Mouse (Mus musculus): Measurements from ENCODE around the gene Prex1.
"Not testable (repeated sequence)": the region's sequence is repeated elsewhere in the genome, so short reads cannot be mapped to it uniquely, and the experiment has no call there.

Prex1 gene

DNA sequence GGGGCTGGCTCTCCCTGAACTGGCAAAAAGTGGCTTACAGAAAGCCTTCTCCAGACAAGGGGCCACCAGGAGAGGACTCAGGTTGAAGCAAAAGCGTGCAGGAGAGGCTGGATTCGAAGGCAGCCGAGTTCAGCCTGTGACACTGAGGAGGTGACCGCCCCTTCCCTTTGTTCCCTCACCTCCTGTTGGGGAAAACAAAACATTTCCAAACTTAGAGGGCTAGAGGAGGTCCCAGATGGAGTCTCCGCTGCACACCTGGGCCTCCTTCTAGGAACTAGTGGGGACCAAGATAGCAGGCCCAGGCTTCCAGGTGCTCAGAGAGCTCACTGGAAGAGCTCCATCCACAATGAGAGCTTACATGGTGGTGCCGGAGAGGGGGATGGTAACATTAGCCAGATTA, 161.0 kb downstream of the Prex1 start:
- DNase-seq: no peak

DNA sequence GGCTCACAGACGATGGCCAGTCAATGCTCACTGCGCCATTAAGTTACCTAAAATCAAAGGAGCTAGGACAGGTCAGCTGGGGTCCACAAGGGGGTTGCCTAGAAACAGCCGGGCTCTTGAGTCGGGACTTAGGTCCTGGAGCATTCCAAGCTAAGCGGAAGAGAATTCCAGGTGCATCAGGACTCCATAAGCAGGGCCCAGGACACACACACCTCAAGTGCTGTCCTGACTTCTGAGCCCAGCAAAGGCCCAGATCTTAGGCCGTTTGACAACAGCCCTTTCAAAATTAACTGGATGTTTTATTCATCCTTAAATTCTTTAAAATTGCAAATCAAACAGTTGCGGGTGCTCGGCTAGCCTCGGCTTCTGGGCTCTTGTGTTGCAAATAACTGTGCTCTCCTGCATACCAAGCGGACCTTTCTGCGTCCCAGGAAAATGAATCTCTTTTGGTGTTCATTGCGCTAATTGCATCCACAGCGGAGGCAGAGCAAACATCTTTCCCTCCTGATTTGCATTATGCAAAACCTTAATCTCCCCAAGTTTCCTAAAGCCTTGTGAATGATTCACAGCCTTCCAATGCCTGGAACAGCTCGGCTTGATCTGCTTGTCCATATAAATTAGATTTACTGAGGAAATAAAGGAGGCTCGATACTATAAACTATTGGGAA, 161.7 kb downstream of the Prex1 start:
- no peak for DNase-seq

DNA sequence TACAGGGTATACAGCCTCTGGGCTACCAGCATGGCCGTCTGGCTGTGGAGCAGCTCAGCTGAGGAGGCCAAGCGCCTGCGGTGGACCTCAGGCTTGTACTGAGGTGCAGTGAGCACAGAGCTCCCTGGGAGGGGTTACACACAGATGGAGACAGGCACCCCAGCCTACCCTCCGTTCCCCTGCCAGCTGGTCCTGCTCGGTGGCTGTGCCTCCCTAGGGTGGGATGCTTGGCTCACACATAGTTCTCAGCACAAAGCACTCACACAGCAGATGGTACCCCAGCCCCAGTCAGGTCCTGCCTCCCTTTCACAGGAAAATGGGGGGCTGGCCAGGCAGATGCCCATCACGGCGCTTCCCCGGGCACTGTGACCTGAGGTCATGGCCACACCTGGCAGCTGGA, 163.8 kb downstream of the Prex1 start:
- DNase-seq: no peak

DNA sequence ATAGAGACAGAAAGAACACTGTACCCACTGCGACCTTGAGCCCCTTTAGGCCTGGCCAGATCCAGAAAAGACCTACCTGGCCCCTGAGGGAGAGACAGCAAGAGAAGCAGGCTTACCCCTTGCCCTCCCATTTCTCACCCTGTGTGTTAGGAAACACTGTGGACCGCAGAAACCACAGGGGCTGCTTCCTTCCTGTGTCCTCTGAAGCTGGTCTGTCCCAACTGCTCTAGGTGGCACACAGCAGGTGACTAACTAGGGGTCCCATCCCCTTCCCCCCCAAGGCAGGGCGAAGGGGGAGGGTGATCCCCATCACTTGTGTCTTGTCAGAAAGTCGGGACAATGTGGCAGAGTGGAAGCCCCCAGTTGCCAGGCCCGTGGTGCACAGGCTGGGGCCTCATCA, 164.6 kb downstream of the Prex1 start:
- peak; percentile 15 to 31 for DNase-seq

DNA sequence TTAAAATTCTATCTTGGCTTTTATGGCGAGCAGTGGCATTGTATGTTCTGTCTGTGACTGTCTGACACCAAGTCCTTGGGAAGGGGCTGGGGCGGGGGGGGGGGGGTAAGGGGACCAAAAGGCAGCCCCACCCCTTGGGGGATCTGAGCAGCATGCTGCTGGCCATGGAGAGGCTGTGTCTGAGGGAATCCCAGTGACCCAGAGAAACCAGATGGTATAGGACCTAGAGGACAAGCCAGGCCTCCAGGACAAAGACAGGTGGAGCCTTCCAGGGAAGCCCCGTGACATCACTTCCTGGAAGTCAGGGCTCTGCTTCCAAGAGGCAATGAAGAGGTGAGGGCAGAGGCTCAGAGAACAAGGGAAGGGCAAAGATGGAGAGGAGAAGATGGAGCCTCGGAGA, 168.1 kb downstream of the Prex1 start:
- no peak for DNase-seq

DNA sequence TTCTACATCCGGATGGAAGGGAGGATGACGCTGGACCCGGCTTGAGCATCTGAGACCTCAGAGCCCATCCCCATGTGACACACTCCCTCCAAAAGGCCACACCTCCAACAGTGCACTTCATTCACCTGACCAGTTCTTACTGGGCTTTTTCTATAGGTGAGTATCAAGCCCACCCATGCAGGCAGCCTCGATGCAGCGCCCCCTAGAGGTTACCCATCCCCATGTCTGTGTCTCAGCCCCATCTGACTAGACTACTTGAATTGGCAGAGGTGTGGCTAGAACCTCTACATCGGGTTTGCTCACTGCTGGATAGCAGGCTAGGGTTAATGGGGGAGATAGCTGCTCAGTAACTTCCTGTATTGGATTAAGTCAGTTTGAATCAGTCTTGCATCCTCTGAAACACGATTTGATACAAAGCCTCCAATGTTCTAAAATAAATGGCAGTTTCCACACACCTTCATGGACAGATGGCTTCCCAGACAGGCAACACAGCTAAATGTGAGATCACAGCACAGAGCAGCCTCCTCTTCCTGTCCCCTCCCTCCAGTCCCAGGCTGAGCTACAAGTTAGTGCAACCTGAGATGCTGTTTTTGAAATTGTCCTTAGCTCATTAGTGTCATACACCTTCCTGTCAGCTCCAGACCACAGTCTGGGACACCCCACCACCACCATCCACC, 168.9 kb downstream of the Prex1 start:
- DNase-seq: peak; percentile 48 to 53

DNA sequence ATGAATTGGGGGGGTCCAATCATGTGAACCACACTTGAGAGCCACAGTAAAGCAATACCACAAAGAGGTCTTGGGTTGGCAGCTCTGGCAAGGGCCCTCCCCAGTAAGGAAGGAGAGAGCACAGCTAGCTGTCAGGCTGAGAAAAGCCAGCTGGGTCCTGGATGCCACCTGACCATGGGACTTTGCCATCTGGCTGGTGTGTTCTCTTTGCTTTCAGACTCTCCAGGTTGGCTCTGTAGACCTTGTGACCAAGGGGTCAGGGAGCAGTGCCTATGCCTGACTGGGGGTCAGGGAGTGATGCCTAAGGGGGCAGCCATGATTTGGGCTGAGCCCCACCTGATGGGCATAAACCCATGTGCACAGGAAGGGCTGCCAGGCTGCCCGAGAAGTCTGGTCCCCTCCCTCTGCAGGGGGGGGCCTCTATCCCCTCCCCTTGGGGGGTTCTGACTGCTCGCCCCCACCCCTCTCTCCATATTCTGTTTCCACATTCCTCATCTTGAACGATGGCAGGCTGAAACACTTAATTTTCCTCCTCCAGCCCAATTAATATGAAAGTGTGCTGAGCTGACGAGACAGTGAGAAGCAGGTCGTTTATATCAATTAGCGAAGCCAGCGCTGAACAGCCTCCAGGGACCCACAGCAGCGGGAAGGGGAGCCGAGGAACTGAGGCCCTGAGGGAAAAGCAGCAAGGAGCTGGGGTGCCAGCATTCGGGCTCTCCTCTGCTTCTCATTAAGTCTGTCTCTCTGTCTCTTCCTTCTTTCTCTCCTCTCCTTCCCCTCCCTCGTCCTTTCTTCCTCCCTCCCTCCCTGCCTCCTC, 172.3 kb downstream of the Prex1 start:
- DNase-seq: no peak

DNA sequence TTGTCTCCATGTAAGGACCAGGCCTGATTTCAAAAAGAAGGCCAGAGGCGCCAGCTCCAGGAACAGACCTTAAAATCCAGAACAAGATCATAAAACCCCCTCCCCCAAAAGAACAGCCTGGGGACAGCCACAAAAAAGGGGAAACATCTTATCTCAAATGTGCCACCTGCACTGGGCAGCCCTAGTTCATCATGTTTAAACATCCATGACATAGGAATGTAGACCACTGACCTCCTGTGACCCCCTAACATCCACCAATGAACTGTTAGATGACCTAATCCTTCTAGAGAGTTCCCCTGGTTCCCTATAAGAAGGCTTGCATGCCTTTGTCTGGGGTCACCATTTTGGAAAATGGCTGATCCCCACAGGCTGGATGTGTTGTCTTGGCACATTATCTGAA, 173.4 kb downstream of the Prex1 start:
- DNase-seq: no peak

DNA sequence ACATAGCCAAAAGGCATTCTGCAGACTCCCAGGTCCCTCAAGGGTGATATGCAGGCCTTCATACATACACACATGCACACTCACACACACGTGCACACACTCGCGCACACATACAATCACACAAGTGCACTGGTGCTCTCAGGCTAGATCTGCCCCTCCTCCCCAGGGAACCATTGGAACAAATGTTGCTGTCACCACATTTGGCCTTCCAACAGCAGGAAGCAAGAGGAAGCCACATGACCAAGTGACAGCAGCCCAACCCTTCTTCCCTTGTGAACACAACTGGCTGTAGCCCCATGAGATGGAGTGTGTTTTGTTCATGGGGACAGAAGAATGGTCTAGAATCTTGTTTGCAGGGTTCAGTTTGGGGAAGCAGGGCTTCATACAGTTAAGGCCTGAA, 176.7 kb downstream of the Prex1 start:
- DNase-seq: peak in 1 of 2 experiments; percentile 20

DNA sequence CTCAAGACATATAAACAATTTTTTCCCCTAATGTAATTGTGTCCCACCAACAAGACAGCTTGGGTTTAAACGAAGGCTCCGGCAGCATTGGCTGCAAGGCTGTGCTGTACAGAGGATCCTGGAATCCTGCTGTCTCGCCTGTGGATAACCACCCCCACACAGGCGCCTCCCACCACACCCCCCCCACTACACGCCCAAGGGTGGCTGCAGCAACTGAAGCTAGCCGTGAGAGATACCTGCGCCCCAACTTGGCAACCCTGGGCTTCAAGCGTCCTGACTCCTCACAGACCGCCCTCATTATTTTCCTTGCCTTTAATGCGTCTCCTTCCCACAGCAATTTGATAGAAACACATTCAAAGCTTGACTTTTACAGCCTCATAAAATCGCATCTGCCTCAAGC, 178.1 kb downstream of the Prex1 start:
- DNase-seq: no peak

DNA sequence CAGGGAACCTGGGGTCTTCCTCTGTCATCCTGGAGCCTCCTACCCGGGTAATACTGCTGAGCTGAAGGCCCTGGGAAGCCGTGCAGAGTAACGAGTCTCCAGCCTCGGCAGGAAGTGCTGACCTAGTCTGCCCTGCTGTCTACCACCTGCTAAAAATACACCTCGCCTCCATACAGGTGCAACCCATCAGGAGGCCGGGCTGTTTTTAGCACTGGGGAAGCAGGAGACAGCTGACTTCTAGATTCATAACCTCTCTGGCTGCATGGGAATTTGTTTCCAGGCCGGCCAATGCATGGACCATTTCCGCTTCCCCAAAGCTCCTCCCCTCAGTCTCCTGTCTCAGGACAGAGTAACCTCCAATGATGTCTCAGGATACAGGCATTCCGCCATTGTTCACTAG, 187.4 kb downstream of the Prex1 start:
- DNase-seq: no peak

DNA sequence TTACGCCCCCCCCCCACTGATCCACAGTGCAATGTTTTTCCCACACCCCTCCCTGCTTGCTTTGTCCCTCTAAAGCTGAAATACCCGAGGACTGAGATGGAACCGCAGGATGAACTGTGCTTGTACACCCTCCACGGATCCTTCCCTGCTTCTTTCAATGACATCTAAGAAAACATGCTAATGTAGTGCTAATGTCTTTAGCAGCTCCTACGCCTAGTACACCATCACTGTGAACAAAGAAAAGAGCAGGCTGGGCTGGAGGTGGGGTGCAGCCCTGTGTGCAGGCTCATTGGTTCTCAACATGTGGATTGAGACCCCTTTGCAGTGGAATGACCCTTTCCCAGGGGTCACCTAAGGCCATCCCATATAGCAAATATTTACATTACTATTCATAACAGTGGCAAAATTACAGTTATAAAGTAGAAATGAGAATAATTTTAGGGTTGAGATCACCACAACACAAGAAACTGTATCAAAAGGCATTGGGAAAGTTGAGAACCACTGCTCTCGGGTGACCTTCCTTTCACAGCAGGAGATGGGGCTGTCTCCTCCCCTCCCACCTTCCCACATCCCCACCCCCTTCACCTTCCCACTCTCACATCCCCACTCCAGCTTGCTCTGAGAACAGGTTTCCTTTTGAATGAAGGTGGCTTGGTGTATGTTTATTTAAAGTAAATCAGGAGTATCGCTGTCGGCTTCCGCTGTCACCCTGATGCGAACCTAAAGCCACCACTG, 190.3 kb downstream of the Prex1 start:
- no peak for DNase-seq

DNA sequence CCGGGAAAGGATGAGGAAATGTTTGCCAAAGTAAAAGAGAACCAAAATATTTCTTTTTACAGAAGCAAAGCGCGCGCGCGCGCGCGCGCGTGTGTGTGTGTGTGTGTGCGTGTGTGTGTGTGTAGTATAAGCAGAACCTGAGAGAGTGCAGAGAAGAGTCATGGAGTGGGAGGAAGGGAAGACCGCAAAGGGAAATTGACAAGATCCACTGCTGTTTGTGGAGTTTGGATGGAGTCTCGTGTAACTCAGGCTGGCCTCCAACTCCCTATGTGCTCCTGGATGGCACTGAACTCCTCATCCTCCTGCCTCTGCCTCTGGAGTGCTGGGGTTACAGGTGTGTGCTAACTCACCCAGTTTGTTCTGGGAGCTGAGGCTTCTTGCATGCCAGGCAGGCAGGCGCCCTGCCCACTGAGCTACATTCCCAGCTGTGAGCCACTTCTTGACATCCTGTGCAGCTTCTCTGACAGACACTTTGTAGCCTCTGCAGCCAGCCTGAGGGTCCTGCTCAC, 191.0 kb downstream of the Prex1 start:
- DNase-seq: no peak

DNA sequence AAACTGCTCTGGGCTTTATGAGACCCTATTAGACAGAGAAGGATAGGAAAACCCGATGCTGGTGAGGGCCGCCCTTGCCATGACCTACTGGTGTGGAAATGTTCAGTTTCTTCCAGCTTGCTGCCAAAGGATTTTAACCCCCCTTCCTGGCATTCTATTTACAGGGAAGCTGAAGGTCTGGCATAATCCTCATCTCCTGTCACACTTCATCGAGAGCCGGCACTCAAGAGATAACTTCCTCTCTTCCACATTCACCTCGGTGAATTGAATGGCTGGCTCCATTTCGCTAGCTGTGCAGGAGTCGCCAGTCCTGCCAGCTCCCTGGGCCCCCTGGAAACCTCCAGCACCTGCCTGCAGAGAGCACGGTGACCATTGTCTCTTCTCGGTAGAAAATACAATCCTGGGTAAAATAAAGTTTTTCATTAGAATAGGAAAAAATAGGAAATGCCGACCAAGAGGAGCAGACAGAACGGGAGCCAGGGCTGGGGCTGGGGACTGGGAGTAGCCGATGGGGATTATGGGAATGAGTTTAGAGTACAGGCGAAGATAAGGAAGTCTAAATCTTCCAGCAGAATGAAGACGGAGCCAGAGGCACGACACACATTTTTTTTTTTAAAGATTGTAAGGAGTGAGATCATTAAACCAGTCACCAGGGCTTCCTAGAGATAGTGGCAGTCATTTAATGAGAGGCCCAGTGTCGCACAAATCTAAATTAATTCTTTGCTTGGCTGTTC, 191.6 kb downstream of the Prex1 start:
- no peak for DNase-seq

DNA sequence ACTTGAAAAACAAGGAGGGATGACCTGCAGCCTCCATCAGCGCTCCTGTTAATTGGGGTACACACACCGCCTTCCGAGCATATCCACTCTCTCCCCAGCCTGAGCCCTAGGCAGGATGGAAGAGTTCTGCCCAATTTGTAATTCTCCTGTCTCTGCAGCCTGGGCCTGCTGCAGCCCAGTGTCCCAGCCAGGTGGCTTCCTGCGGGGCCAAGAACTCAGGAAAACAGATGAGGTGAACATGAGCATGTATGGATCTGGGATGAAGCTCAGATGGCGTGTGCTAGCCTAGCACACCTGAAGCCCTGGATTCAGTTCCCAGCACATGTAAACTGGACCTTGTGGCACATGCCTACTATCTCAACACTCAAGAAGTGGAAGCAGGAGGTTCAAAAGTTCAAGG, 192.2 kb downstream of the Prex1 start:
- no peak for DNase-seq

DNA sequence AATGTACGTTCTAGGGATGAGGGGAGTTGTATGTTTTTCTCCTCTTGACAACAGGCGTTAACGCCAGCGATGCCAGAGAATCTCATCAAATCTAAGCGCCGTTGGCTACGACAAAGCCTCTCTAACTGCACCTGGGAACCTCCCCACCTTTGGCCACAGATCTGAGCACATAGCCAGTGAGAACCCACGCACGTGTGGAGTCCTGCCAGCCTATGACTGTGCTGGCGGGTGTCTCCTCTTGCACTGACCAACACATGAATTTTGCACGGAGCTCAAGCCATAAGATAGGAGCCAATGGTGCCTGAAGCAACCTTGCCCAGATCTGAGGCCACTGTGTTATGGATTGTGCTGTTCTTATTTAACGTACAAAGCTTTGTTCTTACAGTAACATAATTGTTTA, 193.1 kb downstream of the Prex1 start:
- no peak for DNase-seq

DNA sequence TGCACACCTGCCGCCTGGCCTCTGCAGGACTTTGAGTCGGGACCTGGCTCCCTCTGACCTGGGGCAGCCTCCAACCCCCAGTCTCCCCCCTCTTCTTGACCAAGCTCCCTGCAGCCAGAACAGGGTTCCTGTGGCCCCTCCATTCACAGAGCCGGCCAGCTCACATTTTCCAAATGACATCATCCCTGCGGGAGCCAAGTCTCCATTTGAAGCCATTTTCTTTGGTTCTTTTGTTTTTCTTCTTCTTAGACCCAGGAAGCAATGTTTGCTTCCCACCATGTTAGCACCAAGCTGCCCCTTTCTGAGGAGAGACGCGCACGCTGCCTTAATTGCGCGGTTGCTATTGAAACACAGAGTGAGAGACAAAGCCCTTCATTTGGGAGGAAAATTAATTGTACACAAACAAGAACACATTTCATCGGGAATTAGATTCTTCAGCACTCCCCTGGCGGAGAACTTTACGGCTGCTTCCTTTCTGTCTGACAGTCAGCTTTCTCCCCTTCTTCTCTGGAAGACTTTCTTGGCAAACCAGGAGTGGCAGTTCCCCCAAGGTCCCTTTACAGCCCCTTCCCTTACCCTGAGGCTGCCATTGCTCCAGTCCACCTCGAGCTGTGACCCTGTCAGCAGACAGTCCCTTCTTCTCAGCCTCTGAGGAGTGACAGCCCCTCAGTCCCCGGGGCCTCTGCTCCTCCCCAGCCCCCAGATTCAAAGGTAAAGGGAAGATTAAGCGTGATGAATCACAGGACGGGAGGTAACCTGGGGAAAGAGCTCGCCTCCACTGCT, 196.0 kb downstream of the Prex1 start:
- not testable (repeated sequence) for DNase-seq

DNA sequence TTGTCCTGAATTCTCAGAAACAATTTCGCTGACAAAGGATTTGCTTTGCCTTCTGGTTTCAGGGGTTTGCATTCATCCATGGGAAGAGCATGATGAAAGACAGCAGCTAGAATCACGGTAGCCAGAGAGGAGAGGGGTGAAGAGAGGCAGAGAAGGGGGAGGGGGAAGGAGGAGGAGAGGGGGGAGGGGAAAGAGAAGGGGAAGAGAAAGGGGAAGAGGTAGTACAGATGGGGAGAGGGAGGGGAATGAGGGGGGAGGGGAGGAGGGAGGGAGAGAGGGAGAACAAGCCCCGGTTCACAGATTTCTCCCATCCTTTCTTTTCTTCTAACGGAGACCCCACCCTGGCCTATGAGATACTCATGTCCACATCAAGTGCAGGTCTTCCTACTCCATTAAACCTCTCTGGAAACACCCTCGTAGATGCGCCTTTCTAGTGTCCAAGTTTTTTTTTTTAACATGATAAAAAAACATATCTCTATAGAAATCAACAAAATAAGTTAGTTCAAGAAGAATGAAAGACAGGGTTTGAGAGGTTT, 196.7 kb downstream of the Prex1 start:
- no peak for DNase-seq

All from B cell, adult 2 months (primary cell).